Mouse (Mus musculus) c-Kit-negative CD71-positive TER-119-positive erythroid progenitor cells, embryonic 14.5 days (primary cell): Measurements from ENCODE around the gene Haghl.
A peak's percentile ranks its signal among the peaks of the same experiment; 100 is the strongest.

Experiments used
- DNase-seq: peaks from one replicate; pipeline ENCODE4 v3.0.0-alpha.2; 2013; ENCODE audit warnings: low read depth, low spot score

Haghl gene

DNA sequence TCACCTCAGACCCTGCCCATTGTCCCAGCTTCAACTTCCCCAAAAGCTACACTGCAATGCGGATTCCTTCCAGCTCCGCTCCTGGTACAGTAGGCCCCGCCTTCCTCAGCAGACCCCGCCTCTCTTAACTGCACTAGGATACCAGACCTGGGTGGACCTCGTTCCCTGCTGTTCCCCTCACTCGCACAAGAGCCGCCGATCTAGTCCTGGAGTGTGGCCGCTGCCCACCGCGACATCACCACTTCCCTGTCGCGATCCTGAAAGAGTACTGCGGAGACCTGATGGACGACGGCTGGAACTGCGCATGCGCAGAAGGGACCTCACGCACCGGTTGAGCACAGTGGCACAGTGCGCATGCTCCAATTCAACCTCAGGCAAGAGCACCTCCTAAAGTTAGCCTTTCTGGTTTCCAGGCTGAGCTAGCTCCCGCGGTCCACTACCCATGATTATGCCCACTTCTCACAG lies at the start of gene Haghl:
Gene Haghl (minus strand): TSS at position 393 of the 465 bp plus-strand sequence.
- peak; percentile 93 for DNase-seq

DNA sequence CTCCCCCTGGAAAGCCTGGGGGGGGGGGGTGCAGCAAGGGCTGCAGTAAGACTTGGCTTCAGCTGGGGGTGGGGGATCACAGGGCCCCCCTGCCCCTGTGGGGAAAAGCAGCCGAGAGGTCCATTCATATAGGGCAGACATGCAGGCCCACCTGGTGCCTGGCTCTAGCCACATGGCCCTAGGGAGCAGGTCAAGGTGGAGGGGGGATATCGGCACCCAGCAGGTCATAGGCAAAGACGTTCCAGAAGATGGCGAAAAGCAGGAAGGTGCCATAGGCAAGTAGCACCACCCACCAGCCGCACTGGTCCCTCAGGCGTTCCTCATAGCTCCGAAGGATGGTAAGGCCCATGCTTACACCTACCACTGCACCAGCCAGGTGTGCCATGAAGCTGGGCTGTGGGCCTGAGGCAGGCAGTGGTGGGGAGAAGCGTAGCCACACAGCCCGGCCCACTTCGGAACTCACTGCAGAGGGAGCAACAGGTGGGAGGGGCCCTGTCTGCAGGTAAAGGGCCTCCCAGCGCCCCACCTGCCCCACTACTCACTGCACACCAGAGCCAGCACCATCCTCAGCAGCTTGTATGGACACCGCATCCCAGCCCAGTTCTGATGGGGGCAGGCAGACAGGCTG lies 49.2 kb upstream of the Haghl start:
- DNase-seq: no peak

DNA sequence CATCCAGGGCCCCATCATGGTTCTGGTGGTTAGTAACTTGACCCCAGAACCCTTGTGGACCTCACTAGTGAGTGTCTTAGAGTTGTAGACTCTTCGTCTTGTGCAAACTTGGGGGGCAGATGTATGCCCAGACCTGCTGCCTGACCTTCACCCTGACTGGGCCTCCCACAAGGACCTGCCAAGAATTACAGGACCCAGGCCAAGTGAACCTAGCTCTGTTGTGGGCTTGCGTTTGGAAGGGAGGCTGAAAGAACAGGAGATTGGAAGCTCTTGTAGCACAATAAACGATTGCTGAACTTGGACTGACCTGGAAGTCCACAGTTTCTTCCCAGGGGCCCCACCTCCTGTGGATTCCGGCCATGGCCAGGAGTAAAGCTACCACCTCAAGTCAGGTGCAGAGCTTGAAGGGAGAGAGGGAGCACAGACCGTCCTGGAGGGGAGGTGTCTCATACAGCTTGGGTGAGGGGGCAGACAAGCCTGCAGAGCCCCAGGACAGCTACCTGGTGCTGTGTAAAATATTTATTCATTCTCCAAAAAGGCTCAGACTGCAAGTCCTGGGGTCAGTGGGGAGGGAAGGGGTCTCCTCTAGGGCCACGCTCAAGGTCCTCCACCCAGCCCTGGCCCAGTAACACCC lies 48.6 kb upstream of the Haghl start:
- DNase-seq: no peak

DNA sequence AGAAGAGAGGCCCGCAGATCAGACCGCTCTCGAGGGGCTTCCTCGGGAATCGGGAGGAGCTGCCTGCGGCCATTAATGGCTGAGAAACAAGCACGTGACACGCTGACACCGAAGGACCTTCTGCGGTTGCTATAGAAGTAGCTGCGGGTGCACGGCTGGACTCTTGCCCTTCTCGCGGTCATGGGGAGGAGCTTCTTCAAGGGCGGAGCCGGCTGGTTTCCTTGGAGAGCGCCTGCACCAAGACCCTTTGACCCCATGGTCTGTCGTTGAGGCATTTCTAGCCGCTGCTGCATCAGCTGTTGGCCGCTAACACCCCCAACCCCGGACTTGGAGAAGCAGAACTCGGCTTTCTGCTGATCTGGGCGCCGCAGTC lies 47.8 kb upstream of the Haghl start, which contains the start of gene Stub1:
Gene Stub1 (minus strand): TSS at position 114 of the 373 bp plus-strand sequence.
- DNase-seq: peak; percentile 57

DNA sequence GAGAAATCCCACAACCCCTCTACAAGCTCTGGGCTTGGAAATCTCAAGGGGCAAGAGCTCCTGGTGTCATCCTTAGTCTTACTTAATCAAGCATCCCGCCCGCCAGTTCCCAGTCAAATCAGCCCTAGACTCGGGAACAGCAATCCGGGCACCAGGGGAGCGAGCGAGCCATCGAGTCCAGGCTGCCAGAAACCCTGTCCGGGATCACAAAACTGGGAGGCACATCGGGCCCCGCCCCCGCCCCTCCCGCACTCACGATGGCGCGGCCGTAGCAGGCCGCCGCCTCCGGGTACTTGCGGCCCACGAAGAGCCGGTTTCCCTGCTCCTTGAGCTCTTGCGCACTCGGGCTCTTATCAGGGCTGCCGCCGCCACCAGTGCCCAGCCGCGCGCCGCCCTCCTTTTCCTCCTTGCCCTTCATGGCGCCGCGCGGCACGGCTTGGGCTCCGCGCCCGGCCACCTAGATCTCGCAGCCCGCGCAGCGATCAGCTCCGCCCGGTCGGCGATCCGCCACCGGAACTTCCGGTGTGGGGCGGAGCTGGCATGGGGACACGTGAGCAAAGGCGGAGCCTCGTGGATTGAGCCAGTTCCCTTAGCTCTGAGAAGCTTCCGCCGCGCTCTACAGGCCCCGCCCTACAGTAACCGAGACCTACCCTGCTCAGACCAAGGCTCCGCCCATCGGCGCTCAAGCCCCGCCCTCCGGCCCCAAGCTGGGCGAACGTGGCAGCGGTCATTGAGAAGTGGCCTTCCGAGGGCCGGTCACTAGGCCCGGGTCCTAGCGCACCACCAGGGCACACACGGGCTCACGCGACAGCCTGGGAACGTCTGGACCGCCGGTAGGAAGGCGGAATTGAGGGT lies 47.2 kb upstream of the Haghl start:
- peak; percentile 98 for DNase-seq

DNA sequence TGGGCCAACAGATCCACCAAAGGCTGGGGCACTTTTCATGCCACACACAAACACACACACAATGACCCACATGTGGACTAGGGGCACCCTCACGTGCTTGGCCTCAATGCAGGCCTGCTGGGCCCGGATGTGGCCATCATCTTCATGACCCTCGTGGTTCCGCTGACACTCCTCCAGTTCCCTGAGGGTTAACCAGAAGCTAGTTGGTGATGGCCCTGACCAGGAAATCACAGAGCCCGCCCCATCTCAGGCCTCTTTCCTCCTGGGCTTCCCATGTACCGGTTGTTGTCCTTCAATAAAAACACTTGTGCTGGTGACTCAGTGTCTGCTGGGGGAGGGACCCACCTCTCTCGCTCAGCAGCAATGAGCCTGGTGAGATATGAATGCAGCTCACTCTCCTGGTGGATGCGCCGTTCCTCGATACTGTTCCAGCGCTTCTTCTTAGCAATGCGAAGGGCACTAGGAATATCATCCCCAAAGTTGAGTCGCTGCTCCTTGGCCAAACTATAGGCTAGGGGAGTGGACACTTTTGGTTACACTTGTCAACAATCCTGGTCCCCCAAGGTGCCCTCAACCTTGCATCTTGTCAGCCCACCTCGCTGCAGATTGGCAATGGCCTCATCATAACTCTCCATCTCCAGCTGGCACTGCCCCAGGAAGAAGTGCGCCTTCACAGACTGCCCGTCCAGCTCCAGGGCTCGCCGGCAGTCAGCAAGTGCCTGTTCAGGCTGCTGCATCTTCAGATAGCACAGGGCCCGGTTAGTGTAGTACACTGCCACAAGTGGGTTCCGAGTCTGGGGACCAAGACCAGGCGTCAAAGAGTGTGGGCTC lies 46.2 kb upstream of the Haghl start:
- DNase-seq: no peak

DNA sequence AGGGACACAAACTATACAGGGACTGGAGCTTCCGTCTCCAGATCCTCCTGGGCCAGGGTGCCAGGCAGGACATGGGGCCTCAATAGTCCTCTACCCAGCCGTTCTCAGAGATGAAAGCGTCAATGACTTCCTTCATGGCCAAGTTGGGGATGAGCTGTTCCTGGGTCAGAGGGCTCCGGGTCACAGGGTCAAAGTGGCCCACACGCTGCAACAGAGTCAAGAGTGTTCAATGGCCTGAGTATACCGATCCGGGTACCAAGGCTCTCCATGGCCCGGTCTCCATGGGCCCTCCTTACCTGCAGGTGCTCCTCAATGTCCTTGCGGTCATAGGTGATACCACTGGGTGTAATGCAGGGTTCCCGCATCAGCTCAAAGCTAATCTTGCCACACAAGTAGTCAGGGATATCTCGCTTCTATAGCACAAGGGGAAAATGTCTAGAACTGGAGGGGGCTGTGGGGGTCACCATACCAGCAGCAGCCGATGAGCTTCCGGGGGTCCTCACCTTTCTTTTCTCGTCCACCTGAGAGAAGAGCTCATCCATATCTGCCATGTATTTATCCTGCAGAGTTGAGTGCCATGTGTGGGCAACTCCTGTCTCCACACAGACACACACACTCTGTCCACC lies 45.4 kb upstream of the Haghl start:
- no peak for DNase-seq

DNA sequence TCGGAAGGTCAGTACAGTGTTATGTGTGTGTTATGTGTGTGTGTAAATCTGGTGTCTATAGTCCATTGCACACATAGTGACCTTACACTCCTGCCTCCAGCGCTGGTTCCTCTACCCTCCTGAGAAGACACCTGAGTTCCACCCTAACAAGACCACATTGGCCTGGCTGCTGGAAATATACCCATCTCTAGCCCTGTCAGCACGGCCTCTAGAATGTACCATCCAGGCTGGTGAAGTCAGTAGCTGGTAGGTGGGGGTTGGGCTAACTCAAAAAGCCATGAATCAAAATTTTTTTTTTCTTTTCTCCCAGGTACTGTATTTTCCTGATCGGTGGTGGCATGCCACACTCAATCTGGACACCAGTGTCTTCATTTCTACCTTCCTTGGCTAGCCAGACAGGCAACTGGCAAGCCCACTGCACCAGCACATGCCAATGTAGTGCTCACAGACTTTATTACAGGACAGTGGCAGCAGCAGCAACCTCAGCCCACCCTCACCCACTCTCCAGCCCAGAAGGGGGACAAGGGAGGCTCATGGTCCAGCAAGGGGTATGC lies 44.8 kb upstream of the Haghl start:
- DNase-seq: no peak

DNA sequence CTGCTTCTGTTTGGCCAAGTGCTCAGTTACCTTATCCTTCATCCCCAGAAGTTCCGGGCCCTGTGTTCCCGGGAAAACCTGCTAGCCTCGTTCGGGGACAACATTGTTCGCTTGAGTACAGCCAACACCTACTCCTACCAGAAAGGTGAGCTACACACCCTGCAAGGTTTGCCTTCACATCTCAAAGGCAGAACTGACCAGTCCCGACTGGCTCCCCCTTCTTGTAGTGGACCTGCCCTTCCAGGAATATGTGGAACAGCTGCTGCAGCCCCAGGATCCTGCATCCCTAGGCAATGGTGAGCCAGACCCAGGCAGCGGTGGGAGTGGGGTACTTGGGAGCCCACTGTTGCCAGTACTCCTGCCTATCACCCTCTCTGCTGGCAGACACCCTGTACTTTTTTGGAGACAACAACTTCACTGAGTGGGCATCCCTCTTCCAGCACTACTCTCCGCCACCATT lies 44.1 kb upstream of the Haghl start:
- DNase-seq: no peak

DNA sequence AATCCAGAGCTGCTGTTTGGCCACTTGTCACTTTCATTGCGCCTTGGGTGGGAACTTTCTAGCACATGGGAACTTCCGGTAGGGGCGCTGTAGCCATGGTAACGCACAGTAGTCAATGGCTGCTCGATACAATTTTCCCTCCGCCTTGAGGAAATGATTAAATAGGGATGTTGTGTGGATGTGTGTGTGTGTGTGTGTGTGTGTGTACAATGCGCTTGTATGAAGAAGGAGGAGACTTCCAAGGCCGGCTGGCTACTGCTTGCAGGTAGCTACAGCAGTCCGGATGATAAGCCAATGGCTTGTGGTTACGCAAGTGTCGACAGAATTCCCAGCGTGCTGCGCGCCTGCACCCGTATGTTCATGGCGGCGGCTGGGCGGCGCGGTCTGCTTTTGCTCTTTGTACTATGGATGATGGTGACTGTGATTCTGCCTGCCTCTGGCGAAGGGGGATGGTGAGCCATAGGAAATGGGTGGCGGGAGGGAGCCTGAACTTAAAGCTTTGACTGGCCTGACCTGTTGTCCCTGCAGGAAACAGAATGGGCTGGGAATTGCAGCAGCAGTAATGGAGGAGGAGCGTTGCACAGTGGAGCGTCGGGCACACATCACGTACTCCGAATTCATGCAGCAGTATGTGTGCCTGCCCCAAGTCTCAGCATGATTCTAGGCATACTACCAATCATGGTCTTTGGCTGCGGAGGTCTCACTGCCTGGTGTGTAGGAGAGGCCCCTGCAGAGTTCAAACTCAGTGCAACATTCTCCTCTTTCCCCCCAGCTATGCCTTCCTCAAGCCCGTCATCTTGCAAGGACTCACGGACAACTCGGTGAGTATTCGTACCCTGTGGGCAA lies 43.5 kb upstream of the Haghl start, which contains the start of gene Jmjd8:
Gene Jmjd8 (plus strand): TSS at position 156 of the 846 bp plus-strand sequence.
- peak; percentile 48 for DNase-seq

DNA sequence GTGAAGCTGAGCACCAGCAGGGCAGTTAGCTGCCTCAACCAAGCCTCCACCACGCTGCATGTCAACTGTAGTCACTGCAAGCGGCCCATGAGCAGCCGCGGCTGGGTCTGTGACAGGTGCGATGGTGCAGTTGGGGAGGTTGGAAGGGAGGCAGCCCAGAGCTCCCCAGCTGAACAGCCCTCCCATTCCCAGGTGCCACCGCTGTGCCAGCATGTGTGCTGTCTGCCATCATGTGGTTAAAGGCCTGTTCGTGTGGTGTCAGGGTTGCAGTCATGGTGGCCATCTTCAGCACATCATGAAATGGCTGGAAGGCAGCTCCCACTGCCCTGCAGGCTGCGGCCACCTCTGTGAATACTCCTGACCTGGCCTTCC lies 42.7 kb upstream of the Haghl start:
- no peak for DNase-seq

DNA sequence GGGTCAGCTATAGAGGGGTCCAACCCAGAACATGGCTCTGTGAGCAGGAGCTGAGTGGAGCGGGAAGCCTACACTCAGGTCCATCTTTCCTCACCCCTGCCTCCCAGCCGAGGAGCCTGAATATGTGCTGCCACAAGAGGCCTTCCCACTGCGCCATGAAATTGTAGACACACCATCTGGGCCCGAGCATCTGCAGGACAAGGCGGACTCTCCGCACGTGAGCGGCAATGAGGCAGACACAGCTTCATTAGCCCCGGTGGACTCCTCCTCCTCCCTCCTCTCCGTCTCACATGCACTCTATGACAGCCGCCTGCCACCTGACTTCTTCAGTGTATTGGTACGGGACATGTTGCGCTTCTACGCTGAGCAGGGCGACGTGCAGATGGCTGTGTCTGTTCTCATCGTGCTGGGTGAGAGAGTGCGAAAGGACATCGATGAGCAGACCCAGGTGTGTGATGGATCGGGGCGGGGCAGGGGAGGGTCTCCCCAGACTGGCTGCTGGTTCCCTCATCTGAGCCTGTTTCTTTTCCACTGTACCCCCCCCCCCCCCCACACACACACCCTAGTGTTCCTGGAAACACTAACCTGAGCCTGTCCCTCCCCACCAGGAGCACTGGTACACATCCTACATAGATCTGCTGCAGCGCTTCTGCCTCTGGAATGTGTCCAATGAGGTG lies 42.2 kb upstream of the Haghl start:
- DNase-seq: no peak

DNA sequence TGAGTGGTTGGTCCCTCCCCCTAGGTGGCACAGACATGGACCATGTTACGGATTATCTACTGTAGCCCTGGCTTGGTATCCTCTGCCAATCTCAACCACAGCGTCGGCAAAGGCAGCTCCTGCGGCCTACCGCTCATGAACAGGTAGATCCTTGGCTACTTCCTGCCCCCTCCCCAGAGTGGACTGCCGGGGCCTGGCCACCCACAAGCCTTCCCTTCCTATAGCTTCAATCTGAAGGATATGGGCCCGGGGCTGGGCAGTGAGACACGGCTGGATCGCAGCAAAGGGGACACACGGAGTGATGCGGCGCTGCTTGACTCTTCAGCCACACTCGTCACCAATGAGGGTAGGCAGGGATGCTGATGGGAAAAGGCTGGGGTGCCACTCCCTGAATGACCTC lies 41.5 kb upstream of the Haghl start:
- DNase-seq: no peak

DNA sequence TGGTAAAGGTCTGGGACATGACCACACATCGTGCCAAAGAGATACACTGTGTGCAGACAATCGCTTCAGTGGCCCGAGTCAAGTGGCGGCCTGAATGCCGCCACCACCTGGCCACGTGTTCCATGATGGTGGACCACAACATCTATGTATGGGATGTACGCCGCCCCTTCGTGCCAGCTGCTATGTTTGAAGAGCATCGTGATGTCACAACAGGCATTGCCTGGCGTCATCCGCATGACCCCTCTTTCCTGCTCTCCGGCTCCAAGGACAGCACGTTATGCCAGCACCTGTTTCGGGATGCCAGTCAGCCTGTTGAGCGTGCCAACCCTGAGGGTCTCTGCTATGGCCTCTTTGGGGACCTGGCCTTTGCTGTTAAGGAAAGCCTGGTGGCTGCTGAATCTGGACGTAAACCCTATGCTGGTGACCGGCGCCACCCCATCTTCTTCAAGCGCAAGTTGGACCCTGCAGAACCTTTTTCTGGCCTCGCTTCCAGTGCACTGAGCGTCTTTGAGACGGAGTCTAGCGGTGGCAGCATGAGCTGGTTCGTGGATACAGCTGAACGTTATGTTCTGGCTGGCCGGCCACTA lies 40.6 kb upstream of the Haghl start:
- no peak for DNase-seq

DNA sequence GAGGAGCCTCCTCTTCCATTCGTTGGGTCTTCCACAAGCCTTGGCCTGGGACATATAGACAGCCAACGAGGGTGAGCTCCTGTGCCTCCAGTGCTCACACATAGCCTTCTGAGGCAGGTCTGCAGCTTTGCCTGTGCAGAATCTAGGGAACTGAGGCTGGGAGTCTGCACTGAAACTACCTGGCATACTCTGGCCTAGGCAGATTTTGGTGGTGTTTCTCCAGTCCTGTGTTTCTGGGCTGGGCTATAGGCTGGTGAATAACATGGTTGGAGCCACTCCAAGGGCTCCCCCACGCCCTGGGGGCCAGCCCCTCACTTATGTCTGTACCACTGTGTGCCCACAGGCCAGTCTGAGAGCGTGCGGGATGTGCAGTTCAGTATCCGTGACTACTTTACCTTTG lies 39.8 kb upstream of the Haghl start:
- DNase-seq: no peak

DNA sequence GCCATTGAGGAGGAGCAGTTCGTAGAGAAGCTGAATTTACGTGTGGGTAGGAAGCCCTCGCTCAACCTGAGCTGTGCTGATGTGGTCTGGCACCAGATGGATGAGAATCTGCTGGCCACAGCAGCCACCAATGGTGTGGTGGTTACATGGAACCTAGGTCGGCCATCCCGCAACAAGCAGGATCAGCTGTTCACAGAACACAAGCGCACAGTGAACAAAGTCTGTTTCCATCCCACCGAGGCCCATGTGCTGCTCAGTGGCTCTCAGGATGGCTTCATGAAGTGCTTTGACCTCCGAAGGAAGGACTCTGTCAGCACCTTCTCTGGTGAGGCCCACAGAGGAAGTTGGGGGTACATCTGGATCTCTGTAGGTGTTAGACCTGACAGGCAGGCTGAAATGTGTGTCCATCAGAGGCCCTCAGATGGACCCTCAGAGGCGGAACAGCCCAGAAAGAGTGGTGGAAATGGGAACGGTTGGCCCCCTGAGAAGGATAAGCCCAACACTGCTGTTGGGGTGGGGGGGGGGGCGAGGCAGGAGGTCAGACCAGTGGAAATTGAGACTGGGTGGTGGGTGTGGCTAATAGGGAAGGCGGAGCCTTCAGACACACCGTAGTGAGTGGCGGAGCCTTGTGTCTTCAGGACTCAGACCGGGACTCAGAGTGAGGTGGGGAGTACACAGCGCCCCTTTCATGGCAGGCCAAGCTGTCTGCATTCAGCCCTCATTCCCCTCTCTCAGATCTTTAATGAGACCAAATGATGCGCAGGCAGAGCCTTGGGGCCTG lies 39.1 kb upstream of the Haghl start:
- DNase-seq: no peak

DNA sequence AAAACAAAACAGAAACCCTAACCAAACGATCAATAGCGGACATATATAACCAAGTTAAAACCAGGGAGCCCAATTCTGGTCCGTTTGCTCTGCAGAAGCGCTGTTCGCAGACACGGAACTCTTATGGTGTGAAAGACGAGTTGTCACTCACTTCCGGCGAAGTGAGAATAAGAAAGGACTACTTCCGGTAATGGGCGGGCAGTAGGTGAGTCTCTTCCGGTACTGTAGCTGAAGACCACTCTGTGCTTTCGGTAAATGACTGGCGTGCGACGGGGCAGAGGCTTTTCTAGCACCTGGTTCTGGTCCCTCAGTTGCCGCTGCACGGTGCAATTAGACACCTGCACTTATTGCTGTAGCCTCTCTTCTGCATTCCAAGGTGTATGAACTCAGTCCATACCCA lies 38.0 kb upstream of the Haghl start, which contains the start of gene Wdr24:
Gene Wdr24 (plus strand): TSS at position 176 of the 400 bp plus-strand sequence.
- DNase-seq: peak; percentile 78
